Mouse (Mus musculus): ENCODE data around the gene Bcl6b.

GRCm38 (mm10) chr11:70198332-70198731 lies 31.3 kb downstream of the Bcl6b start:
- TF ChIP-seq POLR2A (IDR thresholded peaks at IDR 0.05; ENCODE audit: control insufficient read depth, low read depth, low read length) (no peak), CTCF (IDR thresholded peaks at IDR 0.05; ENCODE audit: control insufficient read depth, insufficient read depth, insufficient replicate concordance, low read depth, low read length) (no peak)

Data from testis, adult 2 months (tissue).